Mouse (Mus musculus) heart, adult 2 months (tissue): ENCODE results near the gene Rnf11.

Experiments
- CTCF ChIP-seq: fragments of 200-600 bp; IDR thresholded peaks from 2 replicates; pipeline ENCODE4 v1.8.1; 2022; ENCODE audit warnings: antibody characterized with exemption, mild to moderate bottlenecking, moderate library complexity
- EP300 ChIP-seq: fragments of 200-500 bp; IDR thresholded peaks from 2 replicates; pipeline ENCODE4 v1.6.1; 2011; ENCODE audit warnings: low read depth, low read length, control low read depth; ENCODE audit not compliant: insufficient read depth

DNA sequence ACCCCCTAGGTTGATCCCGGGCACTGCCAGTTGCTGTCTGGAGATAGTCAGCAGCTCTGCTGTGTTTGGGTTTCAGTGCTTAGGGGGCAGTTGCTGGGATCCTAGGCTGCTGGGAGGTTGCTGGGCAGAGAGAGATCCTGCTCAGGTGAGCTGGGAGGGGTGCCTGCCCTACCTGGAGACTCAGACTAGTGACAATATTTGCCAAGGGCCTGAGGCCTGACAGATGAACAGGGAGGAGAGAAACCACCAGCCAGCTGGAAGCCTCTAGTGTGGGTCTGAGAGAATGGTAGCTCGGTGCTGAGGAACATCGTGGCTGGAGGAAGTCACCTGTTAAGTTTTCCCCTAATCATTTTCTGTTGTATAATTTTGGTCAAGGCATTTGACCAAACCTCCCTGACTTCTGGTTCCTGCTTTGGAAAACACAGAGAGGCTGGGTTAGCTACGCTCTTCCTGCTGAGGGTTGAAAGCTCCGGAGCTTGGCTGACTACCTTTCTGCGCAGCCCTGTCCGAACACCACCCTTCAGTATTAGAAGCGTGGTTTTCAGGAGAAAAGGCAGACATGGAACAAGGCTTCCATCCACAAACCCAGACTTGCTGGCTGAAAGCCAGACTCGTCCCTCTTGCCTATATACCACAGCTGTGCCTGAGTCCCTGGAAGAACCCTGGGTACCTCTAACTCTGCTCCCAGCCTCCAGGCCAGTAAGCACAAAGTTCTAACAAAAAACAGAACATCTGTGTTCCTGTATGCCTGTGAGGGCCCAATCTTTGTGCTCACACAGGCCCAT is 76.6 kb downstream of the Rnf11 start:
- TF ChIP-seq CTCF (no peak), EP300 (no peak)
